Mouse (Mus musculus) monocyte, adult 2 months (primary cell): ENCODE measurements around the gene Kyat3.
"Not testable (repeated sequence)": the region's sequence is repeated elsewhere in the genome, so short reads cannot be mapped to it uniquely, and the experiment has no call there.

Experiments
- DNase-seq, 2 experiments: peaks; one replicate each; pipeline ENCODE4 v3.0.0; 2022; ENCODE audit warnings: low spot score in 2 of 2, low read depth in 1 of 2

The Kyat3 gene

GRCm38 (mm10) chr3:142700442-142701322, at the start of gene Kyat3:
TSS of gene Kyat3 (plus strand) at chr3:142701051.
- peak; percentile 71 to 81 for DNase-seq

DNA sequence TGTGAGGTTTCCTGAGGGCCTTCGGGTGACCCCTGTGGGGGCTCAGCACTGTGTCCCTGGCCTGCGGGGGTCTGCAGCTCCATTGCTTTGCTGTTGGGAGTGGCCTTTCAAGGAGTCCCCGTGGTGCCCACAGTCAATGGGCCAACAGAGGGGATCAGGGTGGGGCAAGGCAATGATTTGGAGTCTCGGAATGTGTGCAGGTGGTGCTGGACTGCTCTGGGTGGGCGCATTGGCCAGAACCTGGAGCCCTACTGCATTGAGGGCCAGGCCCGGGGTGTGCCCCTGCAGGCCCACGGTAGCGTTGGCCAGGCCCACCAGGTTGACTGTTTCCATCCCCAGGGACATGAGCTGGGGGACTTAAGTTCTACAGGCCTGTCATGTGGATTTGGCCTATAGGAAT, 36.1 kb upstream of the Kyat3 start:
- DNase-seq = no peak

GRCm38 (mm10) chr3:142674607-142675006, 26.2 kb upstream of the Kyat3 start:
- no peak for DNase-seq

DNA sequence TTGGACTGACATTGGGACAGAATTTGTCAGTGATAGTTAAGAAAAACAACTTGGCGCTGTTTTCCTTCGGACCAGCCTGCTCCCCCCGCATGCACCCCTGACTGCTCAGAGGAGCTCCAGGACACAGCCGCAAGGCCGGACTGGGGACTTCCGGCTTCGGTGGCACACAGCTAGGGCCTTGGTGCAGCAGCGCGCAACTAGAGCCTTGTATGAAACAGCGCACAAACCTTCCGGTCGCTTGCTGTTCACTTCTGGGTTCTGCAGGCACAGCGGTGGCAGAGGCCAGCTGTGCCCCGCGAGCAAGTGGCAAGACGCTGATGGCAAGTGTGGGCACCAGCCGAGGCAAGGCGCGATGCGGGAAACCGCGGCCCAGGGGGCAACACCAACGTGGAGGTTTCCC, 12.9 kb upstream of the Kyat3 start:
- no peak for DNase-seq

- DNase-seq = no peak
Observed at GRCm38 (mm10) chr3:142688353-142688752, 12.5 kb upstream of the Kyat3 start.

DNA sequence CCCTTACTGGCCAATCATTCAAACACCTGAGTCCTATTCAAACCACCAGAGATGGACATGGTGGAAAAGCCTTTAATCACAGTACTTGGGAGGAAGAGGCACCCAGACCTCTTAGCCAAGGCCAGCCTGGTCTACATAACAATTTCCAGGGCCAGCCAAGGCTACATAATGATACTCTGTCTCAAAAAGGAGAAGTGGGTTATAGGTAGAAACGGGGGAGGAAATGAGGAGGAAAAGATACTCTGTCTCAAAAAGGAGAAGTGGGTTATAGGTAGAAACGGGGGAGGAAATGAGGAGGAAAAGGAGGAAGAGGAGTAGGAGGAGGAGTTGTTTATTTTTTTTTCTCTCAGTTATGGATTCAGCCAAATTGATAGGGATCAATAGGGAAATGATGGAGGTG, 4.3 kb upstream of the Kyat3 start:
- no peak for DNase-seq

- no peak for DNase-seq
Observed at GRCm38 (mm10) chr3:142701407-142701989, 647 bp downstream of the Kyat3 start.

- no peak for DNase-seq
Observed at GRCm38 (mm10) chr3:142706581-142707444, 6.0 kb downstream of the Kyat3 start.

GRCm38 (mm10) chr3:142708181-142708848, 7.5 kb downstream of the Kyat3 start:
- not testable (repeated sequence) for DNase-seq

- DNase-seq = no peak
Observed at GRCm38 (mm10) chr3:142708849-142709419, 8.1 kb downstream of the Kyat3 start.

- DNase-seq = no peak
Observed at GRCm38 (mm10) chr3:142710360-142711007, 9.6 kb downstream of the Kyat3 start.

DNA sequence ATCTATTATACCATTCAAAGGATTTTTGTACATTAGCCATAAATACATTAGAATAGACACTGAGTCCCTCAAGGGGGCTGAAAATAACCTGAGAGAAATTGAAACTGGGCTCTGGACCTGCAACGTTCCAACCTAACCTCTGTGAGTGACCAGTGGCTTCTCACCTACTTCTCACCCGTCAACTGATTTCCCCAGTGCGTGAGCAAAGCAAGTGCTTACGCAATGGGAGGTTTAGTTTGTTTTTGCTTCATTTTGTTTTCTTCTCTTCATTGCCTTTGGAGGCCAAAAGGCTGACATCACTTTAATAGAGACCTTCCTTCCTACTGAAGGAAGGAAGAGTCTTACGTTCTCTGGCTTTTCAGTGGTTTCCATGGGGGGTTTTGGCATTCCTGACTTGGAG, 10.5 kb downstream of the Kyat3 start:
- DNase-seq = no peak

DNA sequence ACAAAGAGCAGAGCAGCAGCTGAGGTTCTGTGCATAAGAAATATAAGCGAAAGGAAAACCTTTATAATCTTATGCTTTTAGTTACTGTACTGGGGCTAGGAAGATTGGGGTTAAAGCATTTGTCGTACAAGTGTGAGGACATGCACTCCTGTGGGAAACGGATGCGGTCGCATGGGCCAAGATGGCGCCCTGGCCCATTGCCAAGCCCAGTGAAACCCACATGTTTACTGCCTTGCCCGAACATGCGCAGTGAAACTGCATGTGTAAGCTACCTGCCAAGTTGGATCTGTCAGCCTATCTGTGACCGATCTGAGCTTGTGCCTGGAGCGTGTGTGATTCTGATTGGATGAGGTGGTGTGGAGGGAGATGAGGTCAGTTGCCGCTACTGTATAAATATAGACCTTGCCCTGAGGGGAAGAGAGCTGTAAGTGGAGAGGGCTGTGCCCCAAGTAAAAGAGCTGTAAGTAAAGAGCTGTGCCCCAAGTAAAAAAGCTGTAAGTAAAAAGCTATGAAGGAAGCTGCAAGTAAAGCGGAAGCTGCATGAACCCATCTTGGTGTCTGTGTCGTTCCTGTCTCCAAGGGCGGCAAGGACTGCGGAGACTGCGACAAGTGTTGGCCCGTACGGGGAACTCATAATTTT, 11.7 kb downstream of the Kyat3 start:
- not testable (repeated sequence) for DNase-seq

DNA sequence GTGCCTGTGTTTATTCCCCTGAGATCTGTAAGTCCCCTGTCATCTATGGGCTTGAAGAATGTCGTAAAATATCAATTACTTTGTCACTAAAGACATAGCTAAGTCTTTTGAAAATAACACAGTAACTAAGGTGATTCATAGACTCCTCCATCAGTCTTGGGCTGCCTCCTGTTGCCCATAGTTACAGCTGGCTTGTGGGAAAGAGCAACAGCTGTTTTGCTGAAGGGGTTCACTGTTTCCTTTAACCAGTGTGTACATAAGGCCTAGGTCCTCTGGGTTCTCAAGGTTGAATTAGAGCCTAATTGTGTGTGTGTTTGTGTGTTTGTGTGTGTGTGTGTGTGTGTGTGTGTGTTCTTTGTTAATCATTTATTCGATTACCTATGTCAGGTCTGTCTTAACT, 24.6 kb downstream of the Kyat3 start:
- DNase-seq = no peak

- no peak for DNase-seq
Observed at GRCm38 (mm10) chr3:142725969-142726672, 25.3 kb downstream of the Kyat3 start.

DNA sequence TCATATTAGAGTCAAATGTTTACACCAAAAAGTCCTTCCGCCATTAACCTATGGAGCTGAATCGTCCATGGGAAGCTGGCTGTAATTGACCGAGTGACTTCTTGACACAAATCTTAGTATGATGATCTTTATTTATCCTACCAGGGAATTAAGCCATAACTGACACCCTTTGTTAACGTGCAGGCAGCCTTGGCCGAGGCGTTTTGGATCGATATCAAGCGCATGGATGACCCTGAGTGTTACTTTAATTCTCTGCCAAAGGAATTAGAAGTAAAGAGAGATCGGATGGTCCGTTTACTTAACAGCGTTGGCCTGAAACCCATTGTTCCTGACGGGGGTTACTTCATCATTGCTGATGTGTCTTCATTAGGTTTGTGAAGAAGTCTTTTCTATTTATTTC, 33.4 kb downstream of the Kyat3 start:
- no peak for DNase-seq

DNA sequence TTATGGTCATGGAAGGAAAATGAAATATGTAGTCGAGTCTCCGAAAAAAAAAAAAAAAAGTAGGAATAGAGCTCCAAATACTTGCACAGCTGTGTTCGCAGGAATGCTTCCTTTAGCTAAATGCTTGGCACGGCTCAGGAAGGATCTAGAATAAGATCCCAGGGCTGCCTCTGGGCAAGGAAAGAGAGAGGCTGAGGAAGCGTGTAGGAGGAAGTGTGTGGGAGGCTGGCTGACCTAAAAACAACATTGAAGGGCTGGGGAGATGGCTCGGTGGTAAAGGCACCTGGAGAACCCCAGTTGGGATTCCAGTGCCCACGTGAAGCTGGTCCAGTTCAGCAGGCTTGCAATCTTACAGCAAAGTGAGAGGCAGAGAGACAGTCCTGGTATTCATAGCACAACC, 40.0 kb downstream of the Kyat3 start:
- no peak for DNase-seq

DNA sequence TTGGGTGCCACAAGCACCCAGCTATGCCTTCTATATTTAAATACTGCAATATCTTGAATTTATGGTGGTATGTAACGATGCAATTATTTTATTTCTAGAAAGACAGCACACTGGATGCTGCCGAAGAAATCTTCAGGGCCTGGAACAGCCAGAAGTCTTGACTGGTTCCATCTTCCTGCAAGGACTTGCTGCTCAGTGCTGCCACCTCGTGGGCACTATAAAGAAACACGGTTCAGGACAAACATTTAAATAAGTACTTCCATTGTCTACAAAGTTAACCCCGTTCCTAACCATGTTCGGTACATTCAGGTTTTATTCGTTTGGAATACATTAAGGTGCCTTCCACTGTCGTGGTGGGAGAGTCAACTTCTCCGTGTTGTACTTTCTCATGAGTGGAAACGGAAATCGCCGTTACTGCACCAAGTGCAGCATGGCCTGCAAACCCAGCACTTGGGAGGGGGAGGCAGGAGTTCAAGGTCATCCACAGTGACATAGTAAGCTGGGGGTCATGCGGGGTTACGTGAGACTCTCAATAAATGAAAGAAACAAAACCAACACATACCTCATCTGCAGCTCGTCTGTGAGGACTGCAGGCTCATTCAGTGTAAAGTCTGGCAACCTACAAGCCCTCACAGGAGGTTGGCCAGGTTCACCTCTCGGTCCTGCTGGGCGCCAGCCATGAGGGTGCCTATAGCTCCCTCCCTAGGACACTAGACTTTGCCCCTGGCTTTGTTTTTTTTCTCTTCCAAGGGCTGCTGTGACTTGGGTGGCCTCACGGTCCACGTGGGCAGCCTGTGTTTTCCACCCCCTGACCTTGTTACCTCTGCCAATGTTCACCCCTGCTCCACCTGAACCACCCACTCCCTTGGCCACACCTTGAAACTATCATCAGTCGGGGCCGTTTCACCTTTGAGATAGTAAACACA, 43.4 kb downstream of the Kyat3 start:
- peak in 1 of 2 experiments; percentile 11 for DNase-seq
